Mouse (Mus musculus) liver, embryonic 16.5 days (tissue): Measurements from ENCODE around the gene Rab12. TPM values are rescaled to one million over a fixed set of nuclear protein-coding genes. Genes with fewer than 3 reads are reported as not detected.
"Not testable (repeated sequence)": the region's sequence is repeated elsewhere in the genome, so short reads cannot be mapped to it uniquely, and the experiment has no call there.

Source experiments
- ATAC-seq: fragments of 200-750 bp; cut with Nextera tagmentation; 2 replicates; pipeline ENCODE4 v1.8.0; 2017; ENCODE audit warnings: low read depth, mild to moderate bottlenecking, moderate number of reproducible peaks, moderate library complexity
- H3K27ac ChIP-seq: fragments of 300-500 bp; sonication (generic); 2 replicates; pipeline ENCODE4 v1.5.1; 2014; ENCODE audit warnings: mild to moderate bottlenecking, low read length
- H3K27me3 ChIP-seq: fragments of 300-500 bp; sonication (generic); 2 replicates; pipeline ENCODE4 v1.6.1; 2014; ENCODE audit warnings: low read depth, low read length, mixed read lengths; ENCODE audit not compliant: control insufficient read depth, insufficient read depth
- H3K36me3 ChIP-seq: fragments of 300-500 bp; sonication (generic); 2 replicates; pipeline ENCODE4 v1.6.1; 2014; ENCODE audit warnings: mild to moderate bottlenecking; ENCODE audit not compliant: control insufficient read depth, insufficient read depth
- H3K4me1 ChIP-seq: fragments of 300-500 bp; sonication (generic); 2 replicates; pipeline ENCODE4 v1.6.1; 2014; ENCODE audit warnings: low read depth, low read length, mixed read lengths; ENCODE audit not compliant: control insufficient read depth
- H3K4me2 ChIP-seq: fragments of 300-500 bp; sonication (generic); 2 replicates; pipeline ENCODE4 v1.6.1; 2014; ENCODE audit warnings: low read depth, low read length, mixed read lengths
- H3K4me3 ChIP-seq: fragments of 300-500 bp; sonication (generic); 2 replicates; pipeline ENCODE4 v1.5.1; 2014; ENCODE audit warnings: low read depth, mild to moderate bottlenecking, low read length
- H3K9ac ChIP-seq: fragments of 300-500 bp; sonication (generic); 2 replicates; pipeline ENCODE4 v1.6.1; 2014; ENCODE audit warnings: low read depth, low read length
- H3K9me3 ChIP-seq: fragments of 300-500 bp; sonication (generic); replicated peaks from 2 replicates; pipeline ENCODE4 v1.6.1; 2016; ENCODE audit warnings: low read length; ENCODE audit not compliant: control insufficient read depth
- WGBS: fragments of 180-500 bp; shearing (Covaris S2); extraction: QIAGEN DNeasy Blood & Tissue Kit; methylation state at CpG from one replicate; pipeline ENCODE4 v1.1.7; 2014; ENCODE audit not compliant: insufficient replicate concordance; 5-methylcytosine and 5-hydroxymethylcytosine counted together
- polyA plus RNA-seq: library from polyadenylated mRNA; unstranded; fragments of >200 nt; fragmentation: Nextera tagmentation; extraction: Ambion mirVana; gene quantifications from 2 replicates; pipeline ENCODE4 v1.2.1, GENCODE M21; 2015

Gene Rab12
- polyA plus RNA-seq, 1 experiment from 2014 or later = 2.5 TPM

- Histone ChIP-seq H3K9me3 (no peaks in the 10 kb centered on the region), H3K36me3 (no peaks in the 10 kb centered on the region), H3K9ac (no peak overlapping the region), H3K27me3 (no peaks in the 10 kb centered on the region), H3K4me2 (no peak overlapping the region), H3K4me3 (no peak overlapping the region), H3K27ac (no peak overlapping the region), H3K4me1 (peaks cover 4% of the 10 kb centered on the region)
- ATAC-seq = no peak
- WGBS = 65% methylated on average over 5 of the region's 5 CpGs
Observed at GRCm38 (mm10) chr17:66523396-66523795, 3.9 kb upstream of the Rab12 start.

- not testable (repeated sequence) for ATAC-seq, H3K27me3 ChIP-seq, H3K4me2 ChIP-seq, H3K9me3 ChIP-seq, H3K27ac ChIP-seq, H3K9ac ChIP-seq, H3K4me3 ChIP-seq, H3K36me3 ChIP-seq, H3K4me1 ChIP-seq
- WGBS = 65% methylated on average over 1 of the region's 1 CpGs
Observed at GRCm38 (mm10) chr17:66522631-66523030, 3.1 kb upstream of the Rab12 start.

- Histone ChIP-seq H3K9me3 (no peaks in the 10 kb centered on the region), H3K4me3 (peak overlapping the region; percentile 88), H3K4me2 (peak overlapping the region; percentile 76), H3K9ac (peak overlapping the region; percentile 84), H3K4me1 (peaks cover 8% of the 10 kb centered on the region), H3K36me3 (no peaks in the 10 kb centered on the region), H3K27ac (peak overlapping the region; percentile 41), H3K27me3 (no peaks in the 10 kb centered on the region)
- ATAC-seq = peak; percentile 31; the same call in 1 of the 2 replicates
- WGBS = under 1% methylated on average over 50 of the region's 57 CpGs
Observed at GRCm38 (mm10) chr17:66518877-66519553, 514 bp downstream of the Rab12 start.

- Histone ChIP-seq H3K27ac (no peak overlapping the region), H3K4me3 (no peak overlapping the region), H3K9me3 (no peaks in the 10 kb centered on the region), H3K9ac (no peak overlapping the region), H3K27me3 (no peaks in the 10 kb centered on the region), H3K4me2 (no peak overlapping the region), H3K4me1 (peaks cover 8% of the 10 kb centered on the region), H3K36me3 (no peaks in the 10 kb centered on the region)
- ATAC-seq = no peak
- 73% methylated on average over 4 of the region's 4 CpGs for WGBS
Observed at GRCm38 (mm10) chr17:66516953-66517352, 2.6 kb downstream of the Rab12 start.

GRCm38 (mm10) chr17:66514288-66514995, 5.1 kb downstream of the Rab12 start:
- no peaks in the 10 kb centered on the region for H3K27me3 ChIP-seq
- no peak overlapping the region for H3K4me3 ChIP-seq
- H3K36me3 ChIP-seq = no peaks in the 10 kb centered on the region
- 54% methylated on average over 10 of the region's 10 CpGs for WGBS
- H3K27ac ChIP-seq = no peak overlapping the region
- no peak overlapping the region for H3K4me2 ChIP-seq
- no peaks in the 10 kb centered on the region for H3K9me3 ChIP-seq
- ATAC-seq = no peak
- H3K4me1 ChIP-seq = peaks cover 9% of the 10 kb centered on the region
- no peak overlapping the region for H3K9ac ChIP-seq

- Histone ChIP-seq H3K4me2 (peak overlapping the region; percentile 22; the same call in 1 of the 2 replicates), H3K27me3 (no peaks in the 10 kb centered on the region), H3K27ac (no peak overlapping the region), H3K4me1 (peaks cover 3% of the 10 kb centered on the region; the same call in 1 of the 2 replicates), H3K9ac (no peak overlapping the region), H3K9me3 (no peaks in the 10 kb centered on the region), H3K36me3 (no peaks in the 10 kb centered on the region), H3K4me3 (no peak overlapping the region)
- ATAC-seq = no peak
- WGBS = 53% methylated on average over 15 of the region's 15 CpGs
Observed at GRCm38 (mm10) chr17:66512202-66512956, 7.2 kb downstream of the Rab12 start.

- Histone ChIP-seq H3K4me3 (no peak overlapping the region), H3K27me3 (no peaks in the 10 kb centered on the region), H3K36me3 (no peaks in the 10 kb centered on the region), H3K4me1 (peaks cover 3% of the 10 kb centered on the region; the same call in 1 of the 2 replicates), H3K4me2 (no peak overlapping the region), H3K27ac (no peak overlapping the region), H3K9ac (no peak overlapping the region), H3K9me3 (no peaks in the 10 kb centered on the region)
- WGBS = 43% methylated on average over 10 of the region's 10 CpGs
- ATAC-seq = peak; percentile 32; the same call in 1 of the 2 replicates
Observed at GRCm38 (mm10) chr17:66510221-66510683, 9.3 kb downstream of the Rab12 start.

- H3K27me3 ChIP-seq = no peaks in the 10 kb centered on the region
- H3K4me2 ChIP-seq = no peak overlapping the region
- H3K36me3 ChIP-seq = peaks cover 4% of the 10 kb centered on the region; the same call in 1 of the 2 replicates
- H3K4me1 ChIP-seq = peaks cover 3% of the 10 kb centered on the region; the same call in 1 of the 2 replicates
- H3K4me3 ChIP-seq = no peak overlapping the region
- H3K9me3 ChIP-seq = no peaks in the 10 kb centered on the region
- 72% methylated on average over 9 of the region's 9 CpGs for WGBS
- ATAC-seq = no peak
- H3K27ac ChIP-seq = no peak overlapping the region
- no peak overlapping the region for H3K9ac ChIP-seq
Observed at GRCm38 (mm10) chr17:66507049-66507954, 12.2 kb downstream of the Rab12 start.
